Mouse (Mus musculus): ENCODE measurements around the gene Larp1. TPM values are rescaled to one million over a fixed set of nuclear protein-coding genes. Genes with fewer than 3 reads are reported as not detected.
"Not testable (repeated sequence)": the region's sequence is repeated elsewhere in the genome, so short reads cannot be mapped to it uniquely, and the experiment has no call there.

The Larp1 gene
- polyA plus RNA-seq, 1 experiment from 2014 or later, result 20.0 TPM

GRCm38 (mm10) chr11:58096821-58097620 is 88.2 kb downstream of the Larp1 start:
- Histone ChIP-seq H3K27ac (no peak overlapping the region), H3K4me1 (peaks cover 20% of the 10 kb centered on the region), H3K36me3 (no peaks in the 10 kb centered on the region), H3K9me3 (replicated peaks) (no peaks in the 10 kb centered on the region), H3K4me3 (peak overlapping the region; percentile 53), H3K27me3 (ENCODE audit: low read depth, poor library complexity, severe bottlenecking) (peaks cover 47% of the 10 kb centered on the region)
- DNase-seq (ENCODE audit: low spot score), result no peak
- 50% methylated on average over 20 of the region's 20 CpGs for WGBS

- Histone ChIP-seq H3K27ac (no peak overlapping the region), H3K9me3 (replicated peaks) (no peaks in the 10 kb centered on the region), H3K36me3 (no peaks in the 10 kb centered on the region), H3K4me1 (peaks cover 21% of the 10 kb centered on the region), H3K27me3 (ENCODE audit: low read depth, poor library complexity, severe bottlenecking) (peaks cover 47% of the 10 kb centered on the region), H3K4me3 (peak overlapping the region; percentile 53)
- DNase-seq (ENCODE audit: low spot score), result peak; percentile 36
- 2% methylated on average over 26 of the region's 38 CpGs for WGBS
These were observed 88.9 kb downstream of the Larp1 start for GRCm38 (mm10) chr11:58097621-58098365.

GRCm38 (mm10) chr11:58098366-58098720 is 89.5 kb downstream of the Larp1 start:
- H3K27ac ChIP-seq; H3K9me3 ChIP-seq (replicated peaks); DNase-seq (ENCODE audit: low spot score); H3K4me3 ChIP-seq; H3K36me3 ChIP-seq: not testable (repeated sequence)
- Histone ChIP-seq H3K4me1 (peaks cover 21% of the 10 kb centered on the region), H3K27me3 (ENCODE audit: low read depth, poor library complexity, severe bottlenecking) (peaks cover 47% of the 10 kb centered on the region)
- 63% methylated on average over 5 of the region's 5 CpGs for WGBS

- no peak for DNase-seq (ENCODE audit: low spot score)
- Histone ChIP-seq H3K36me3 (no peaks in the 10 kb centered on the region), H3K27me3 (ENCODE audit: low read depth, poor library complexity, severe bottlenecking) (peaks cover 44% of the 10 kb centered on the region), H3K27ac (no peak overlapping the region), H3K4me1 (peaks cover 22% of the 10 kb centered on the region), H3K9me3 (replicated peaks) (no peaks in the 10 kb centered on the region), H3K4me3 (no peak overlapping the region)
- WGBS, result 96% methylated on average over 2 of the region's 2 CpGs
These were observed 91.1 kb downstream of the Larp1 start for GRCm38 (mm10) chr11:58100006-58100405.

- Histone ChIP-seq H3K4me1 (peaks cover 24% of the 10 kb centered on the region), H3K27me3 (ENCODE audit: low read depth, poor library complexity, severe bottlenecking) (peaks cover 31% of the 10 kb centered on the region), H3K9me3 (replicated peaks) (no peaks in the 10 kb centered on the region), H3K4me3 (no peak overlapping the region), H3K27ac (no peak overlapping the region), H3K36me3 (peaks cover 2% of the 10 kb centered on the region; the same call in 1 of the 2 replicates)
- WGBS, result 85% methylated on average over 4 of the region's 4 CpGs
- no peak for DNase-seq (ENCODE audit: low spot score)
These were observed 92.4 kb downstream of the Larp1 start for GRCm38 (mm10) chr11:58101194-58101720.

- H3K27ac ChIP-seq, result peak overlapping the region; percentile 96
These were observed 93.3 kb downstream of the Larp1 start for GRCm38 (mm10) chr11:58102146-58102545.

GRCm38 (mm10) chr11:58102581-58103343 is 93.9 kb downstream of the Larp1 start:
- H3K27ac ChIP-seq, result peak overlapping the region; percentile 96
- H3K9me3 ChIP-seq (replicated peaks), result no peaks in the 10 kb centered on the region
- H3K4me1 ChIP-seq, result peaks cover 22% of the 10 kb centered on the region
- no peak for DNase-seq (ENCODE audit: low spot score)
- 91% methylated on average over 9 of the region's 9 CpGs for WGBS
- H3K36me3 ChIP-seq, result peaks cover 2% of the 10 kb centered on the region; the same call in 1 of the 2 replicates
- H3K4me3 ChIP-seq, result peak overlapping the region; percentile 97
- H3K27me3 ChIP-seq (ENCODE audit: low read depth, poor library complexity, severe bottlenecking), result peaks cover 16% of the 10 kb centered on the region

More at GRCm38 (mm10) chr11:58102146-58102545, 93.3 kb downstream of the Larp1 start:
- no peaks in the 10 kb centered on the region for H3K9me3 ChIP-seq (replicated peaks)
- H3K4me1 ChIP-seq, result peaks cover 24% of the 10 kb centered on the region
- H3K36me3 ChIP-seq, result peaks cover 2% of the 10 kb centered on the region; the same call in 1 of the 2 replicates
- WGBS, result 89% methylated on average over 3 of the region's 3 CpGs
- no peak overlapping the region for H3K4me3 ChIP-seq
- H3K27me3 ChIP-seq (ENCODE audit: low read depth, poor library complexity, severe bottlenecking), result peaks cover 22% of the 10 kb centered on the region
- DNase-seq (ENCODE audit: low spot score), result no peak

- peak overlapping the region; percentile 96 for H3K27ac ChIP-seq
- no peak for DNase-seq (ENCODE audit: low spot score)
These were observed 94.4 kb downstream of the Larp1 start for GRCm38 (mm10) chr11:58103344-58103653.

GRCm38 (mm10) chr11:58103697-58104306 is 94.9 kb downstream of the Larp1 start, which contains the start of gene Cnot8:
Cnot8 (plus strand) TSS chr11:58104153.
- WGBS, result under 1% methylated on average over 55 of the region's 55 CpGs
- Histone ChIP-seq H3K4me3 (peak within 1 kb of the TSS; percentile 97), H3K27me3 (ENCODE audit: low read depth, poor library complexity, severe bottlenecking) (peaks cover 6% of the 10 kb centered on the region), H3K27ac (peak within 1 kb of the TSS; percentile 96), H3K9me3 (replicated peaks) (no peaks in the 10 kb centered on the region), H3K36me3 (peaks cover 9% of the 10 kb centered on the region), H3K4me1 (peaks cover 19% of the 10 kb centered on the region)
- peak; percentile 99 for DNase-seq (ENCODE audit: low spot score)

More at GRCm38 (mm10) chr11:58103344-58103653, 94.4 kb downstream of the Larp1 start:
- H3K36me3 ChIP-seq, result peaks cover 6% of the 10 kb centered on the region
- 58% methylated on average over 13 of the region's 13 CpGs for WGBS
- peaks cover 11% of the 10 kb centered on the region for H3K27me3 ChIP-seq (ENCODE audit: low read depth, poor library complexity, severe bottlenecking)
- H3K9me3 ChIP-seq (replicated peaks), result no peaks in the 10 kb centered on the region
- peaks cover 19% of the 10 kb centered on the region for H3K4me1 ChIP-seq
- H3K4me3 ChIP-seq, result peak overlapping the region; percentile 97

- H3K27me3 ChIP-seq (ENCODE audit: low read depth, poor library complexity, severe bottlenecking), result peaks cover under 1% of the 10 kb centered on the region
- H3K4me3 ChIP-seq, result peak overlapping the region; percentile 97
- DNase-seq (ENCODE audit: low spot score), result no peak
- under 1% methylated on average over 24 of the region's 24 CpGs for WGBS
- H3K27ac ChIP-seq, result peak overlapping the region; percentile 96
- H3K4me1 ChIP-seq, result peaks cover 19% of the 10 kb centered on the region
- no peaks in the 10 kb centered on the region for H3K9me3 ChIP-seq (replicated peaks)
- peaks cover 13% of the 10 kb centered on the region for H3K36me3 ChIP-seq
These were observed 95.5 kb downstream of the Larp1 start for GRCm38 (mm10) chr11:58104351-58104791.

GRCm38 (mm10) chr11:58107009-58107408 is 98.1 kb downstream of the Larp1 start:
- DNase-seq (ENCODE audit: low spot score), result no peak
- WGBS, result 67% methylated on average over 3 of the region's 3 CpGs
- Histone ChIP-seq H3K27ac (no peak overlapping the region), H3K4me3 (no peak overlapping the region), H3K9me3 (replicated peaks) (no peaks in the 10 kb centered on the region), H3K27me3 (ENCODE audit: low read depth, poor library complexity, severe bottlenecking) (no peaks in the 10 kb centered on the region), H3K36me3 (peaks cover 40% of the 10 kb centered on the region), H3K4me1 (peaks cover 19% of the 10 kb centered on the region)
